Mouse (Mus musculus): ENCODE results near the gene Ctnnd2.

DNA sequence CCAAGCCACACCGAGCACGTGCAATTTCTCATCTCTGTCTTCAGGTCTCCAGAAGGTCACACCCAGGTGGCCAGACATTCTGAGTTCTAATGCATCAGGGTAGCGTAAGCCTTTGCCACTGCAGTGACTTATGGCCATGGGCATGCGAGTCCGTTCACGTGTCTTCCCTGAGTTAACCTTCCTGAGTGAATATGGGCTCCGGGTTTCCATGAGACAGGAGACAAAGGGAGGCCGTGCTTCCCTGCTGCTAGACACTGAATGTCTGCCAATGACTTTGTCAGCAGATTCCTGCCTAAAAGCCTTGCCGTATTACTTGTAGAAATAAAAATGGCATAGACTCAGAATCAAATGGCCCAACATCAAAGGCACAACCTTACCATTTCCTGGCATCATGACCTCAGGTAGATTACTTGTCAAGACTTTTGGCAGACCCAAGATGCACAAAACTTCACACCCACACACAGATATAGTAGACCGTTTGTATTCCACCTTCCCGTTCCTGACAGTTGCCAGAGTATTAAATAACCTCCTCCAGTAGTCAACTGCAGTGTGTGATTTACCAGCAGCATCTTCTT is 804.9 kb downstream of the Ctnnd2 start:
- no peak for TF ChIP-seq POLR2A (IDR thresholded peaks at IDR 0.05; ENCODE audit: borderline replicate concordance, extremely low read depth, low read depth, low read length)
- TF ChIP-seq CTCF (IDR thresholded peaks at IDR 0.05; ENCODE audit: insufficient read depth, low read length), result no peak

Data from lung, adult 2 months (tissue).